ENCODE assay signal across 8 mouse cellular contexts in the genomic region with DNA sequence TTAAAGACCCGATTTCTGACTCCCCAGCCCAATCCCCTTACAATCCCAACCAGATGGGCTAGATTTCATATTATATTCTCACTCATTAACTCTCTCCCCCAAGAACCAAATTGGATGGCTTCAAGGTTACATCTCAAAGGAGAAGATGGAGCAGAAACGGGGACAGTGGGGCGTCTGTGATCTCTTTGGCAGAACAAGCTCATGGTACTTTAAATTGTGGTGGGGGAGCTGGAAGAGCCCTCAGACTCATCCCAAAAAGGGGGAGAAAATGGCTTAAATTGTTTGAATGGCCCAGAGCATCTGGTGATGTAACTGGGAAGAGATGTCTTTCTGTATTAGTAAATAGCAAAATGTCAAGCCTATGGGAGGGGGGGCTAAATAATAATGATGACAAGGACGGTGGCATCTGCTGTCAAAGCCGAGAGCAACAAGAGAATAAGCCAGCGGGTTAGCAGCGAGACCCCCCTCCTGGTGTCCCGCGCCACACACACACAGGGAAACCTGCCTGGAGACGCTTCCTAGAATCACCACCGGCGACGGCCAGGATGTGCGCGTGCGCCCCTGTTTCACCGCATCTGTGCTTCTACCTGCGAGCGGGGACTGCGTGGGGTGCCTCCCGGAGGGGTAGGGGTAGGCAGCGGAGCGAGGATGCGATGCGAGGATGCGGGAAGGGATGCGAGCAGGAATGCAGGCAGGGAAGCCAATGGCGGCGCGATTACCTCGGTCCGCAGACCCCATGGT. TPM values are rescaled to one million over a fixed set of nuclear protein-coding genes. Genes with fewer than 3 reads are reported as not detected.
DNase-seq lines count a peak whose midpoint lies in the region; ATAC-seq lines count a peak whose summit lies in the region.

No protein-coding gene starts in this region.

- H3K9me3 ChIP-seq in embryonic facial prominence, embryonic 14.5 days (ENCODE audit: control insufficient read depth, low read length), result no peaks in the 10 kb centered on the region
- no peaks in the 10 kb centered on the region for H3K9me3 ChIP-seq in liver, embryonic 13.5 days (replicated peaks)

- peak overlapping the region; percentile 86 for H3K27ac ChIP-seq in embryonic facial prominence, embryonic 14.5 days (replicated peaks; ENCODE audit: low read depth, low read length)
- no peak overlapping the region for H3K27ac ChIP-seq in liver, embryonic 13.5 days

- H3K9ac ChIP-seq in embryonic facial prominence, embryonic 14.5 days (ENCODE audit: low read depth, low read length), result peak overlapping the region; percentile 70
- no peak overlapping the region for H3K9ac ChIP-seq in liver, embryonic 13.5 days

- peaks cover 20% of the 10 kb centered on the region for H3K4me1 ChIP-seq in embryonic facial prominence, embryonic 14.5 days (ENCODE audit: control insufficient read depth, insufficient read depth, low read length)
- H3K4me1 ChIP-seq in liver, embryonic 13.5 days (replicated peaks), result peaks cover 16% of the 10 kb centered on the region

- WGBS in embryonic facial prominence, embryonic 14.5 days, result 2% methylated on average over 30 of the region's 32 CpGs
- WGBS in liver, embryonic 13.5 days (ENCODE audit: insufficient replicate concordance), result 5% methylated on average over 32 of the region's 32 CpGs

- H3K36me3 ChIP-seq in embryonic facial prominence, embryonic 14.5 days (ENCODE audit: control insufficient read depth, insufficient read depth, low read length), result no peaks in the 10 kb centered on the region
- no peaks in the 10 kb centered on the region for H3K36me3 ChIP-seq in liver, embryonic 13.5 days

- H3K27me3 ChIP-seq in embryonic facial prominence, embryonic 14.5 days (replicated peaks; ENCODE audit: control insufficient read depth, insufficient read depth, low read length), result peaks cover 37% of the 10 kb centered on the region; the same call in 1 of the 2 replicates
- peaks cover 63% of the 10 kb centered on the region for H3K27me3 ChIP-seq in liver, embryonic 13.5 days

- H3K4me2 ChIP-seq in embryonic facial prominence, embryonic 14.5 days (ENCODE audit: low read depth, low read length), result peak overlapping the region; percentile 80
- H3K4me2 ChIP-seq in liver, embryonic 13.5 days, result peak overlapping the region; percentile 42

- DNase-seq in gastrocnemius, postnatal 10 days, result peak; percentile 40
- no peak for DNase-seq in gastrocnemius, adult 18-20 months (ENCODE audit: low spot score)
- peak; percentile 32 for DNase-seq in T-cell, adult 2 months (ENCODE audit: low spot score)
- DNase-seq in embryonic facial prominence, embryonic 14.5 days (ENCODE audit: low spot score), result no peak
- peak; percentile 44 for DNase-seq in induced T-regulatory cell, adult 2 months (ENCODE audit: low read depth)
- DNase-seq in liver, embryonic 13.5 days, result no peak
- peak; percentile 41 to 44 for DNase-seq in right cerebral cortex, postnatal 36 days (ENCODE audit: low spot score in 2 of 2)
- no peak for DNase-seq in Muller cell, postnatal 12 days (ENCODE audit: inconsistent ontology term)

- H3K4me3 ChIP-seq in embryonic facial prominence, embryonic 14.5 days (ENCODE audit: low read depth, low read length), result peak overlapping the region; percentile 50
- H3K4me3 ChIP-seq in liver, embryonic 13.5 days (replicated peaks), result peak overlapping the region; percentile 27

- ATAC-seq in embryonic facial prominence, embryonic 14.5 days (ENCODE audit: low read depth), result peak; percentile 31; the same call in 1 of the 2 replicates
- ATAC-seq in liver, embryonic 13.5 days (ENCODE audit: low read depth), result no peak

RNA-seq across cellular contexts. Expression of gene Nfatc2, which starts 0.5 kb away (rescaled TPM):
- total RNA-seq in gastrocnemius, postnatal 10 days (2021), result 10 to 100 TPM in 1 of 2 experiments, 1 to 10 TPM in 1; 8.2 to 12.7 TPM
- 10 to 100 TPM; 10.1 to 12.8 TPM for total RNA-seq in gastrocnemius, adult 18-20 months (2021)
- 5.7 and 5.8 TPM in 2 replicates for polyA plus RNA-seq in embryonic facial prominence, embryonic 14.5 days (2014; fragmentation: Nextera tagmentation; extraction: Ambion mirVana)
- 0.08 and 0.21 TPM in 2 replicates for polyA plus RNA-seq in liver, embryonic 13.5 days (2015; fragmentation: Nextera tagmentation; extraction: Ambion mirVana)

Comparison
In these comparisons a context has a peak if more than half of its experiments do, and no peak if none do; other contexts are left out.
1. DNase-seq: peak in gastrocnemius, postnatal 10 days (single experiment), T-cell, adult 2 months (single experiment), induced T-regulatory cell, adult 2 months (single experiment) and right cerebral cortex, postnatal 36 days (2 of 2); none in gastrocnemius, adult 18-20 months (single experiment), embryonic facial prominence, embryonic 14.5 days (single experiment), liver, embryonic 13.5 days (single experiment) and Muller cell, postnatal 12 days (single experiment).